Mouse (Mus musculus) olfactory bulb, adult 2 months (tissue): ENCODE results near the gene Frmd4b.

Experiments
- CTCF ChIP-seq: fragments of 200-500 bp; IDR thresholded peaks from 2 replicates; pipeline ENCODE4 v1.5.1; 2012; ENCODE audit warnings: low read depth, mild to moderate bottlenecking, low read length, moderate library complexity; ENCODE audit not compliant: insufficient read depth
- POLR2A ChIP-seq: fragments of 200-500 bp; IDR thresholded peaks from 2 replicates; pipeline ENCODE4 v1.6.1; 2012; ENCODE audit warnings: mild to moderate bottlenecking, low read depth, low read length, moderate library complexity; ENCODE audit not compliant: insufficient read depth

DNA sequence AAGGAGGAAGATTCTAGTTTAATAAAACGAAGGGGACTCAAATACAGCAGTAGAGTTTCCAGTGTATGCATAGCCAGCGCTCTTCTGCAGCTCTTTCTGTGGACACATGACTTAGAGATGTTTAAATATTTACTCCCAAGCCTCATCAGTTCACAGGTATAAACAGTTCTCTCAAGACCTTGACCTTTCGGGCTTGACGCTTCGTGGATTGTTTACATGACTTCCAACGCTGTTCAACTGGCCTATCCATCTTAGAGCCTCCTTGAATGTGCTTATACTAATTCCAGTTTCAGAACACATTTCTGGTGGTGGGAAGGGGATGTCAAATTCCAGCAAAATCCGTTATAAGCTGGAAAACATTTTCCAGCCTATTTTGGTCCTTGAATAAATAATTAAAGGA, 203.9 kb downstream of the Frmd4b start:
- no peak for TF ChIP-seq CTCF
- TF ChIP-seq POLR2A = no peak
